Mouse (Mus musculus) embryonic fibroblast, embryonic 13.5 days (primary cell): Measurements from ENCODE around the gene H2al1m. TPM values are rescaled to one million over a fixed set of nuclear protein-coding genes. Genes with fewer than 3 reads are reported as not detected.
"Not testable (repeated sequence)": the region's sequence is repeated elsewhere in the genome, so short reads cannot be mapped to it uniquely, and the experiment has no call there.

Experiments used
- H3K27ac ChIP-seq: 2 replicates; pipeline ENCODE4 v1.5.1; 2012; ENCODE audit warnings: low read length, control low read depth, inconsistent platforms; ENCODE audit not compliant: insufficient read depth
- H3K4me1 ChIP-seq: 2 replicates; pipeline ENCODE4 v1.6.1; 2011; ENCODE audit warnings: low read length; ENCODE audit not compliant: control insufficient read depth, insufficient read depth
- H3K4me3 ChIP-seq: 2 replicates; pipeline ENCODE4 v1.5.1; 2011; ENCODE audit warnings: mild to moderate bottlenecking, control low read depth, low read length; ENCODE audit not compliant: insufficient read depth
- CTCF ChIP-seq: IDR thresholded peaks from 2 replicates; pipeline ENCODE4 v1.5.1; 2011; ENCODE audit warnings: mild to moderate bottlenecking, control low read depth, low read length, moderate library complexity, borderline replicate concordance; ENCODE audit not compliant: insufficient read depth
- POLR2A ChIP-seq: IDR thresholded peaks from 2 replicates; pipeline ENCODE4 v1.6.1; 2011; ENCODE audit warnings: low read depth, mild to moderate bottlenecking, control low read depth, low read length, moderate library complexity
- polyA plus RNA-seq: library from polyadenylated mRNA; stranded (reverse); fragments of >200 nt; gene quantifications from 2 replicates; pipeline ENCODE4 v1.2.4, GENCODE M21; 2011; ENCODE audit warnings: low read depth; ENCODE audit not compliant: missing spikeins, insufficient read length

The H2al1m gene
- polyA plus RNA-seq, 1 experiment: not detected

DNA sequence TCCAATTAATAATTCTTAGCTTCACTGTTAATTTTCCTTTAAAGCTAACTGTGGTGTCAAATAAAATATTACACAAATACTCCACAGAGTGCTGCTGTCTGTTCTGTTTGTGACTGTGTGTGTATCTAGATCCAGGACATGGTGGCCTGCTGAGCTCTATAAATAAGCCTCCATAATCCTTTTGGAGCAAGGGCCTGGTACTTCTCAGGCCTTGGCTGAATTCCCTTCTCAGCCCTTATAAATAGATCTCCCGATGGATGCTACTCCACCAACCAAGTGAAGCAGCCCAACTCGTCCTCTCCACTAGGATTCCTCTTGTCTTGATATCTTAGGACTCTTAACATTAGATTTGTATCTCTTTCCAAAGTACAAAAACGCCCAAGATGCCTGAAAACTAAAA lies 12.5 kb upstream of the H2al1m start:
- Histone ChIP-seq H3K4me3 (no peak overlapping the region), H3K27ac (no peak overlapping the region), H3K4me1 (no peaks in the 10 kb centered on the region)
- no peak for TF ChIP-seq POLR2A
- TF ChIP-seq CTCF: no peak

- Histone ChIP-seq H3K4me3 (peak overlapping the region; percentile 58), H3K27ac (peak overlapping the region; percentile 47; the same call in 1 of the 2 replicates), H3K4me1 (no peaks in the 10 kb centered on the region)
- TF ChIP-seq POLR2A (no peak), CTCF (no peak)
These were observed 11.6 kb upstream of the H2al1m start for GRCm38 (mm10) chrX:9271947-9272459.

GRCm38 (mm10) chrX:9272460-9273361 lies 10.9 kb upstream of the H2al1m start, which contains the start of gene Xk:
Xk (plus strand) TSS chrX:9272756.
- H3K4me3 ChIP-seq: peak within 1 kb of the TSS; percentile 58
- H3K27ac ChIP-seq: peak within 1 kb of the TSS; percentile 47; the same call in 1 of the 2 replicates
- TF ChIP-seq CTCF (no peak), POLR2A (0 out of 2 replicates have a peak, but pooled peaks have one; percentile 8)
- H3K4me1 ChIP-seq: no peaks in the 10 kb centered on the region

DNA sequence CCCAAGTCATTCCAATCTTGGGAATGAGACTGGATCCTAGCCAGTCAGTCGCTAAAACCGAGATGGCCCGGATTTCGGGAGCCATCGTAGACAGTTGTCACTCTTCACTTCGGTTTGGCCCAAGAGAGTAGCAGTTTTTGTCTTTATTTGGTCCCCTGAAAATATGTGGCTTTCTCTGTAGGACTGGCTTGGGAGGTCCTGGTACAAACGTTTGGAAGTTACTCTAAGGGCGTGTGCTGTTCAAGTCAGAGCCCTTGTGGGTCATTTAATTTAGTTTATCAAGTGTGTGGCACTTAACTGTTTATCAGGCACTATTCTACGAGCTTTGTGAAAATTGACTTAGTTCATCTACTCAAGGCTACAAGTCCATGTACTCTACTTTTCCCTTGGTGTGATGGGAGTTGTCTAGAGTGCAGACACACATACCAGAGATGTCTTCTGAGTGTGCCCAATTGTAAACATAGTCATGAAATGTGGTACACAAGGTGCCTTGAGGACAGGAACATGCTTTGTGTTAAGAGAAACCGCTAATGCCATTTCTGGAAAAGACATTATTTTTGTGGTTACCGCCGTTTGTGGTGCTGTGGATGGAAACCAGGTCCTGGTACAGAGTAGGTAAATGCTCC lies 10.1 kb upstream of the H2al1m start:
- Histone ChIP-seq H3K4me1 (no peaks in the 10 kb centered on the region), H3K4me3 (peak overlapping the region; percentile 37; the same call in 1 of the 2 replicates), H3K27ac (no peak overlapping the region)
- TF ChIP-seq POLR2A: no peak
- TF ChIP-seq CTCF: no peak

DNA sequence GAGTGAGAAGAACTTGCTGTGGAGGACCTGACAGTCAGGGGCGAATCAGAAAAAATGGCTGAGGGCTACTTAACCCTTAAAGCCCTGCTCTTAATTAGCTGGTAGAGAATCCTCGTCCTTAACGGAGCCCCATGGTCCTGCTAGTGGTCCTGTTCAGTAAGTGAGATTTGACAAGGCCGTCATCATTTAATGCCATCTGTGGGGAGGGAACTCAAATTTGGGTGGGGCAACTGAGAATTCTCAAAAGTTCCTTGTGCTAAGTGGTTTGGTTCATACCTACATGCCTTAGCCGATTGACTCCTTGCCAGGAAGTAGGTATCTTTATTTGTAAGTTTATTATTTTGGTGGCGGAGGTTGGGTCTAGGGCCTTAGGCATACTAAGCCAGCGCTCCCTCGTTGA lies 9.2 kb upstream of the H2al1m start:
- TF ChIP-seq POLR2A (no peak), CTCF (no peak)
- H3K27ac ChIP-seq: no peak overlapping the region
- no peaks in the 10 kb centered on the region for H3K4me1 ChIP-seq
- H3K4me3 ChIP-seq: no peak overlapping the region

GRCm38 (mm10) chrX:9293140-9293829 lies 9.7 kb downstream of the H2al1m start:
- H3K27ac ChIP-seq, H3K4me1 ChIP-seq, H3K4me3 ChIP-seq: not testable (repeated sequence)

DNA sequence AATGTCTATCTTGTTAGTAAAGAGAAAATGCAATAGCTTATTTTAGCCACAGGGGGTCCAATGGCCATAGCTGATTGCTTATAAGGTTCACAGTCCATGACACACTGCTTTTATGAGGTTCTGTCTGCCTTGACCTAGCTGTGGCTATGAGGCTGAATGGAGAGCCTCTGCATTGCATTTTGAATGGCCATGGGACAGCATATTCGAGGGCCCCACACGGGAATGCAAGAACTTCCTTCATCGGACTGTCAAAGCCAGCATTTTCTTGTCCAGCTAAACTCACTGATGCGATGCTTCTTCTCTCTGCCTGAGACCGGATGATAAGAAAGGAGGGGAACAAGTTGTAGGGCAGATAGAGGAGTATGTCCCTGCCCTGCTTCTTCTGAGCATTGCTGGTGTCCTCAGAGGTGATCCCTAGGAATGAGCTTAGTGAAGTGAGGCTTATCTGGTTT lies 14.9 kb downstream of the H2al1m start:
- TF ChIP-seq POLR2A (no peak), CTCF (no peak)
- Histone ChIP-seq H3K4me1 (no peaks in the 10 kb centered on the region), H3K4me3 (no peak overlapping the region), H3K27ac (no peak overlapping the region)

GRCm38 (mm10) chrX:9302791-9303190 lies 19.2 kb downstream of the H2al1m start:
- no peak overlapping the region for H3K27ac ChIP-seq
- H3K4me3 ChIP-seq: no peak overlapping the region
- H3K4me1 ChIP-seq: no peaks in the 10 kb centered on the region
- no peak for TF ChIP-seq CTCF
- TF ChIP-seq POLR2A: no peak

GRCm38 (mm10) chrX:9303455-9303854 lies 19.9 kb downstream of the H2al1m start:
- no peak for TF ChIP-seq POLR2A
- no peak for TF ChIP-seq CTCF
- Histone ChIP-seq H3K4me3 (no peak overlapping the region), H3K4me1 (no peaks in the 10 kb centered on the region), H3K27ac (no peak overlapping the region)

DNA sequence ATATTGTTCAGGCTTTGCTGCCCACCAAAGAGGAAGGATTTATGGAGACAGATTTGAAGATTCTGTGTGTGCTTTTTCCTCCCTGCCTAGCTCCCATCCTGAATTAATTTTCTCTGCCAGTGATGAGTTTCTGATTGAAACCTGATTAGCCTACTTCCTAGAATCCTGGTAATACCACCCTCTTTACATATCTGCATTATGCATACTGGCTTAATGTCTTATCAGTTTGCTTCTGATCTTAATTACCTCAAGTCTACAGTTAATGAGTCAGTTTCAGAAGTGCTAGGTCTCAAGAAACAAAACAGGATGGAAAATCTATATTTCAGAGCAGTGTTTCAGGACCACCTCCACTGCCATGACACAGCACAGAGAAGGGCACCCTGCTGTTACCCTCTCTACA lies 32.9 kb downstream of the H2al1m start:
- H3K27ac ChIP-seq, H3K4me3 ChIP-seq: not testable (repeated sequence)

GRCm38 (mm10) chrX:9327954-9328353 lies 44.4 kb downstream of the H2al1m start:
- H3K27ac ChIP-seq, H3K4me1 ChIP-seq, H3K4me3 ChIP-seq: not testable (repeated sequence)

More for the DNA sequence above, 32.9 kb downstream of the H2al1m start:
- H3K4me1 ChIP-seq: not testable (repeated sequence)

DNA sequence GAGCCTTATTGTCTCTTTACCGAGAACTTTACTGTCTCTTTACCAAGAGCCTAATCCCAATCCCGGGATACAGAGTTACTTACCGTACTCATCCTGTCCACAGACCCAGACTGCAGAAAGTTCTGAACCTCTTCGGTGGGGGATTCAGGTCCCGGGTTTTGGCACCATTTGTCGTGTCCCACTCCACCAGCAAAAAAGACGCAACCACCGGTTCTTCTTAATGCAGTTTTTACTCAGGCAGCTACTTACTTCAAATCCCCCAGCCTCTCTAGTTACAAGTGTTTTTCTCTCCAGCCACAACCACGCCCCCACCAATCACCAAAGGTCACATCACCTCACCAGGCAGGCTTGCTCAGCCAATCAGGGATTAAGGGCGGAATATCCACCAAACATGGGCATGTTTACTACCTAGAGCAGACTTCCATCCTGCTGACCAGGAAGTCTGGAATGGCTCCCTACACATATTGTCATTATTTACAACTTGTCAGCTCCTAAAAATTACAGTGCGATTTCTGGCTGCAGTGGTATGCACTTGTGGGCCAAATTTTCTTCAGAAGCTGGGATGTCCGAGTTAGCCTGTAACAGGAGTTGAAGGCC lies 48.9 kb downstream of the H2al1m start:
- H3K4me3 ChIP-seq: peak overlapping the region; percentile 6; the same call in 1 of the 2 replicates
- H3K4me1 ChIP-seq, H3K27ac ChIP-seq: not testable (repeated sequence)

- not testable (repeated sequence) for H3K27ac ChIP-seq, H3K4me1 ChIP-seq, H3K4me3 ChIP-seq
These were observed 49.5 kb downstream of the H2al1m start for GRCm38 (mm10) chrX:9333035-9333434.
